Mouse (Mus musculus): ENCODE data around the gene Atp8a2. TPM values are rescaled to one million over a fixed set of nuclear protein-coding genes. Genes with fewer than 3 reads are reported as not detected.
A peak's percentile ranks its signal among the peaks of the same experiment; 100 is the strongest.

Atp8a2 gene
- polyA plus RNA-seq, 1 experiment from 2014 or later: 0.74 TPM

DNA sequence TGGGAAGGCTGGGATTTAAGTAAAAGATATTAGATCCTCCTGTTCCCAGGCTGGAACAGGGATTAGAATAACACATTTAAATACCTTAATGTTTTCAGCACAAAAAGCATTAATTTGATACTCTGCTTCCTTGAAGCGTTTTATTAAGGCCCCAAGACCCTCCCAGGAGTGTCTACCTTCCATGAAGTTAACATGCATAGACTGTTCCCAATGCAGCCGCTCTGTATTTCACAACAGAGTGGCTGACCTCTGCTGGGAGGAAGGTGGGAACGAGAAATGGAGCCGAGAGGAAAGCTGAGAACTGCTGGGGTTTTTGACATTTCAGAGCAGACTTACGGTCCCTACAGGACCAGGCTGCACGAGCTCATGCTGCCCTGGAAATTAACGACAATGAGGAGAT lies 328.6 kb downstream of the Atp8a2 start:
- 27% methylated on average over 7 of the region's 7 CpGs for WGBS
- H3K27me3 ChIP-seq (ENCODE audit: control insufficient read depth, insufficient read depth, low read length): no peaks in the 10 kb centered on the region
- H3K36me3 ChIP-seq (ENCODE audit: control insufficient read depth, insufficient read depth, low read length): no peaks in the 10 kb centered on the region
- no peak overlapping the region for H3K9ac ChIP-seq (ENCODE audit: low read depth, low read length)
- no peak overlapping the region for H3K4me2 ChIP-seq (replicated peaks; ENCODE audit: low read depth, low read length)
- 0 out of 2 replicates have a peak, but pooled peaks cover 3% of the 10 kb centered on the region for H3K9me3 ChIP-seq (ENCODE audit: control insufficient read depth, low read length)
- no peak overlapping the region; the same call in 1 of the 2 replicates for H3K27ac ChIP-seq (ENCODE audit: low read depth, low read length)
- ATAC-seq (ENCODE audit: low FRiP score, low TSS enrichment): 0 out of 2 replicates have a peak, but pooled peaks have one; percentile 43
- no peak overlapping the region for H3K4me3 ChIP-seq (ENCODE audit: low read length)
- peaks cover 4% of the 10 kb centered on the region; the same call in 1 of the 2 replicates for H3K4me1 ChIP-seq (ENCODE audit: control insufficient read depth, insufficient read depth, low read length)

DNA sequence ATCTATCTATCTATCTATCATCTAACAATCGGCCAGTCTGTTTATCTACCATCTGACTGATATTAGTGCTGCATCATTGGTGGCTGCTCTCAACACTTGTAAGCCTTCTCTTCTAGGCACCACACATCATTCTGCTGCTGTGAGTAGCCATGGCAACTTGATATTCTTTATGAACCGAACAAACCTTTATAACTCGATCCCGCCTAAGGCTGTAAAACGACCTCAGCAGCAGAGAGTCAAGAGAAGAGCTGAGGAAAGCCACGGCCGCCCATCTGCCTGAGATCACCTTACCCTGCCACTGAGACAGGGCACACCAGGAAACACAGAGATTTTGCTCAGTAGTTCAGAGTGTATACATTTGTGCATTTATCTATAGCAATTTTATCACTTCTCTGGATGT lies 329.2 kb downstream of the Atp8a2 start:
- H3K4me1 ChIP-seq (ENCODE audit: control insufficient read depth, insufficient read depth, low read length): peaks cover 4% of the 10 kb centered on the region; the same call in 1 of the 2 replicates
- no peak overlapping the region for H3K9ac ChIP-seq (ENCODE audit: low read depth, low read length)
- no peak overlapping the region for H3K4me3 ChIP-seq (ENCODE audit: low read length)
- WGBS: 39% methylated on average over 7 of the region's 7 CpGs
- no peaks in the 10 kb centered on the region for H3K36me3 ChIP-seq (ENCODE audit: control insufficient read depth, insufficient read depth, low read length)
- 0 out of 2 replicates have a peak, but pooled peaks cover 3% of the 10 kb centered on the region for H3K9me3 ChIP-seq (ENCODE audit: control insufficient read depth, low read length)
- H3K27me3 ChIP-seq (ENCODE audit: control insufficient read depth, insufficient read depth, low read length): no peaks in the 10 kb centered on the region
- ATAC-seq (ENCODE audit: low FRiP score, low TSS enrichment): no peak
- no peak overlapping the region; the same call in 1 of the 2 replicates for H3K27ac ChIP-seq (ENCODE audit: low read depth, low read length)
- no peak overlapping the region for H3K4me2 ChIP-seq (replicated peaks; ENCODE audit: low read depth, low read length)

DNA sequence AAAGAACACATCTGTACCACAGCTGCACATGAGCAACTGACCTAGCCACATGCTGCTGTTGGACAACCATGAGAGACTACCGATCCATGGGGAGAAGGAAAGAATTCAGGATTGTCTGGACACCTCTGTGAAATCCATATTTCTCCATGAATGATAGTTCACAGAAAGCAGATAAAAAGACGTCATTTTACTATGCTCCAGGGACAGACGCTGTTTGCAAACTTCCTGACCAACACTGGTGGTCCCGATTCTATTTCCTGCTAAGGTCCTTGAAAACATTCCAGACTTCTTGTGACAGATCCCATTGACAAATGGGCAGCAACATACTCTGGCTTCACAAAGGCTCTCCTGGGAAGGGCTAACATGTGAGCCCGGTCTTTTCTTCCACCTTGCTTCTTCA lies 331.0 kb downstream of the Atp8a2 start:
- Histone ChIP-seq H3K36me3 (ENCODE audit: control insufficient read depth, insufficient read depth, low read length) (no peaks in the 10 kb centered on the region), H3K4me2 (replicated peaks; ENCODE audit: low read depth, low read length) (no peak overlapping the region), H3K4me1 (ENCODE audit: control insufficient read depth, insufficient read depth, low read length) (peaks cover 4% of the 10 kb centered on the region; the same call in 1 of the 2 replicates), H3K27ac (ENCODE audit: low read depth, low read length) (no peak overlapping the region), H3K9ac (ENCODE audit: low read depth, low read length) (no peak overlapping the region), H3K4me3 (ENCODE audit: low read length) (no peak overlapping the region), H3K27me3 (ENCODE audit: control insufficient read depth, insufficient read depth, low read length) (no peaks in the 10 kb centered on the region), H3K9me3 (ENCODE audit: control insufficient read depth, low read length) (0 out of 2 replicates have a peak, but pooled peaks cover 3% of the 10 kb centered on the region)
- WGBS: 48% methylated on average over 5 of the region's 5 CpGs
- no peak for ATAC-seq (ENCODE audit: low FRiP score, low TSS enrichment)

DNA sequence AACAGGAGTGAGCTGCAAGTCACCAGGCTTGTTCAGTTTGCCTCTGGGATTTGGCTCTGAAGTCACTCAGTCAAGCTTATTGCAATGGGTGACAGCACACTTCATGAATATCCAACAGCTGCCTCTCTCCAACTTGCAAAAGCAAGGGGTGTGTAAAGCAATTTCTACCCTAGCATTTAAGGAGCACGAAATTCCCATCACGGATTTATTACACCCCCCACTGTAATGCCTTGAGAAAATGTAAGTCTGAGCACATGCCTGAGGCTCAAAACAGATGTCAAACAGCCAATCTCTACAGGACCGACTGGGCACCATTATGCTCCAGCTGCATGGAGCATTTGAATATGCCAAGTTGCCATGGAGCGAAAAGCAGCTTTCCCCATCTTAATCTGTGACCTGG lies 334.6 kb downstream of the Atp8a2 start:
- no peak for ATAC-seq (ENCODE audit: low FRiP score, low TSS enrichment)
- WGBS: 68% methylated on average over 4 of the region's 4 CpGs
- no peaks in the 10 kb centered on the region for H3K4me1 ChIP-seq (ENCODE audit: control insufficient read depth, insufficient read depth, low read length)

DNA sequence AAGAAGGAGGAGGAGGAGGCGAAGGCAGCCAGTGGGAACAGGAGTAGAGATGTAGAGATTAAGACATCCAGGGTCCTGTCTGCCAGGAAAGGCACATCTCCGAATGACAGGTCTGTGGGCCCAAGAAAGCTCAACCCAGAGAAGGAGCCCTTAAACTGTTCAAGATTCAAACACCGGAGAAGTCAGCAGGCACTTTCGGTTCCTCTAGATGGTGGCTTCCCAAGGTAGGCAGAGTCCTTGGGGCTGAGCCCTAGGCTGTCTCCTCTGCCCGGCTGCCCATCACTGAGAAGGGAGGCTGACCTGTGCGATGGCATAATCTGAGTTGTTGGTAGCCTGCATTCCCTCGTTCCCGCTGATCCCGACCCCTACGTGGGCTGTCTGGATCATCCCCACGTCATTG lies 337.1 kb downstream of the Atp8a2 start:
- 91% methylated on average over 11 of the region's 11 CpGs for WGBS
- Histone ChIP-seq H3K9me3 (ENCODE audit: control insufficient read depth, low read length) (peaks cover 3% of the 10 kb centered on the region; the same call in 1 of the 2 replicates), H3K4me2 (replicated peaks; ENCODE audit: low read depth, low read length) (no peak overlapping the region), H3K4me3 (ENCODE audit: low read length) (no peak overlapping the region), H3K27ac (ENCODE audit: low read depth, low read length) (no peak overlapping the region), H3K36me3 (ENCODE audit: control insufficient read depth, insufficient read depth, low read length) (no peaks in the 10 kb centered on the region), H3K9ac (ENCODE audit: low read depth, low read length) (no peak overlapping the region), H3K27me3 (ENCODE audit: control insufficient read depth, insufficient read depth, low read length) (no peaks in the 10 kb centered on the region), H3K4me1 (ENCODE audit: control insufficient read depth, insufficient read depth, low read length) (no peaks in the 10 kb centered on the region)
- no peak for ATAC-seq (ENCODE audit: low FRiP score, low TSS enrichment)

More for the DNA sequence above, 334.6 kb downstream of the Atp8a2 start:
- Histone ChIP-seq H3K27ac (ENCODE audit: low read depth, low read length) (no peak overlapping the region), H3K4me2 (replicated peaks; ENCODE audit: low read depth, low read length) (no peak overlapping the region), H3K36me3 (ENCODE audit: control insufficient read depth, insufficient read depth, low read length) (no peaks in the 10 kb centered on the region), H3K27me3 (ENCODE audit: control insufficient read depth, insufficient read depth, low read length) (no peaks in the 10 kb centered on the region), H3K9me3 (ENCODE audit: control insufficient read depth, low read length) (0 out of 2 replicates have a peak, but pooled peaks cover 3% of the 10 kb centered on the region), H3K4me3 (ENCODE audit: low read length) (no peak overlapping the region), H3K9ac (ENCODE audit: low read depth, low read length) (no peak overlapping the region)

DNA sequence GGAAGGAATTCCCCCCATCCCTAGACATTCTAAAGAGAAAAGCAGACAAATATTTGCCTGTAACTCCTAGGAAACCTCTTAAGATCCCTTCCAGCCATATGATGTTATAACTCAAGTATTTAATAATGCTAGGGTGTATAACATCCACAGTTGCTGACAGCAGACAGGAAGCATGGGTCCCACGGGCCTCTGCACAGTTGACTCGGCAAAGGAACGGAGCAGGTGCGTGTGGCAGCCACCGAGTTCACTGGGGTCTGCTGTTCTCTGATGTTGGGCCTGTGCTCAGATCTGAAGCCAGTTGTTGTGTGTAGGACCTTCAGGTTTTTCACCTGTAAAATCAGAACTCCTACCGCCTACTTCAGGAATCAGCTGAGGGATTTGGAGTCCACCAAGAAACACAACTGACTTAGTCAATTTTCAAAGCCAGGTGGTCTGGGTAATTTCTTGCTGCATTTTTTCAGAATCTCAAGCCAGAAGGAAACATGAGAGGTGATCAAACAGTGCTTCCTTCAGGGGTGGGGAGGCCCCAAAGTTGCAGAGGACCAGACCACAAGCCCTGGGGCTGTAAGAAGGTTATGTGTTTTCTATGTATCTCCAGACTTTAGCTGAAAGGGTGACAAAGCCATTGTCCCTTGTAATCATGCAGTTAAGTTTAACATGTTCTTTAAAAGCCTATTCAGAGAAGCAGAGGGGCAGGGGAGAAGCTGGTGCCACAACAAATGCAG lies 338.3 kb downstream of the Atp8a2 start:
- Histone ChIP-seq H3K9ac (ENCODE audit: low read depth, low read length) (no peak overlapping the region), H3K9me3 (ENCODE audit: control insufficient read depth, low read length) (no peaks in the 10 kb centered on the region; the same call in 1 of the 2 replicates), H3K4me1 (ENCODE audit: control insufficient read depth, insufficient read depth, low read length) (no peaks in the 10 kb centered on the region), H3K36me3 (ENCODE audit: control insufficient read depth, insufficient read depth, low read length) (no peaks in the 10 kb centered on the region), H3K4me2 (replicated peaks; ENCODE audit: low read depth, low read length) (no peak overlapping the region), H3K4me3 (ENCODE audit: low read length) (no peak overlapping the region), H3K27me3 (ENCODE audit: control insufficient read depth, insufficient read depth, low read length) (no peaks in the 10 kb centered on the region), H3K27ac (ENCODE audit: low read depth, low read length) (no peak overlapping the region)
- no peak for ATAC-seq (ENCODE audit: low FRiP score, low TSS enrichment)
- 70% methylated on average over 6 of the region's 6 CpGs for WGBS

DNA sequence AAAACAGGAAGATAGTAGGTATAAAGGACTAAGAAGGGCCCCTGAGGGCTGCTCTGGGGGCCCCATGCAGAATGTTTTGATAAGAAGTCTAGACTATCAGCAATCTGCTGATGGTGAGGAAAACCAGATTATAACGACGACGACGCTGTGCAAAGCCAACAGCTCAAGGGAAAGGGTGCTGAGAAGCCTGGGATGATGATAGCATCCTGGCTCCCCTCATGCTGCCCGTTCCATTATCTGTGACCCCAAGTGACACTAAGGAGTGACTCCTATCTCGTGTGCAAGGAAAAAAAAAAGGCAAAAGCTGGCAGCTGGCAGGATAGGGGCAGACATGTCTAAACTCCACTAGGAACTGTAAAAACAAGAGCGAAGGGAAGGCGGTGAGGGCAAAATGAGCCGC lies 343.8 kb downstream of the Atp8a2 start:
- H3K4me1 ChIP-seq (ENCODE audit: control insufficient read depth, insufficient read depth, low read length): no peaks in the 10 kb centered on the region
- no peak for ATAC-seq (ENCODE audit: low FRiP score, low TSS enrichment)
- no peaks in the 10 kb centered on the region; the same call in 1 of the 2 replicates for H3K9me3 ChIP-seq (ENCODE audit: control insufficient read depth, low read length)
- no peaks in the 10 kb centered on the region for H3K36me3 ChIP-seq (ENCODE audit: control insufficient read depth, insufficient read depth, low read length)
- H3K9ac ChIP-seq (ENCODE audit: low read depth, low read length): no peak overlapping the region
- no peaks in the 10 kb centered on the region for H3K27me3 ChIP-seq (ENCODE audit: control insufficient read depth, insufficient read depth, low read length)
- WGBS: 59% methylated on average over 9 of the region's 9 CpGs
- H3K4me3 ChIP-seq (ENCODE audit: low read length): no peak overlapping the region
- no peak overlapping the region for H3K27ac ChIP-seq (ENCODE audit: low read depth, low read length)
- H3K4me2 ChIP-seq (replicated peaks; ENCODE audit: low read depth, low read length): no peak overlapping the region

DNA sequence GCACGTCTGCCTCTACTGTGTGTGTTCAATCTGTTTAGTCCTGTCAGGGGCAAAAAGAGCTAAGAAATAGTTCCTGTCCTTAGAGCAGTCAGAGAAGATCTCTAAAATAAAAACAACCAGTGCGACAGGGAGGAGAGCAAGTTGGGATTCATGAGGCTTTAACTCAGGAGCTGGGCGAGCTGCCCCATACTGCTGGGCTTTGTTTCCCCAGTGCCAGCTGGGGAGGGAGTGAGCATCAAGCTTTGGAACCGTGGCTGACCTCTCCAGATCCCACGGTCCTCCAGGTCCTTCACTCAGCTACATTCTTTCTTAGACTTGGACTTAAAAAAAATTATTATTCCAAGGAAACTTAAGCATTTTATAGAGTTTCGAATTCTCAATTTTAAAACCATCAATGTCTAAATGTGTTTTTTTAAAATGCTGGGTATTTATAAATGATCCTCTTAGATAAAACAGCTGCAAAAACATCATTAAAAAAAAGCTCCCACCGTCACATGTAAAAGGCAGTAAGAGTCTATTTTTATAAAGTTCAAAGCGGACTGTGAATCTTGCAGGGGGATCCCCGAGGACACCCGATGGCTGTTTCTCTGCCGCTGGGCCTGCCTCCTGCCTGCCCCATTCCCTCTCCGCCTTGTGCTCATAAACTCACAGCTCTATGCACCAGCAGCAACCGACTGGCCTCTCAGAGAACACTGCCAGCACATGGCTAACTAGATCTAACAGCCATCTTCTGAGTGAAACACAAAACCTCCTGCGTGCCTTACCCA lies 350.2 kb downstream of the Atp8a2 start:
- H3K9ac ChIP-seq (ENCODE audit: low read depth, low read length): no peak overlapping the region
- H3K9me3 ChIP-seq (ENCODE audit: control insufficient read depth, low read length): no peaks in the 10 kb centered on the region
- no peak overlapping the region for H3K4me3 ChIP-seq (ENCODE audit: low read length)
- 0 out of 2 replicates have a peak, but pooled peaks cover 4% of the 10 kb centered on the region for H3K4me1 ChIP-seq (ENCODE audit: control insufficient read depth, insufficient read depth, low read length)
- H3K27me3 ChIP-seq (ENCODE audit: control insufficient read depth, insufficient read depth, low read length): no peaks in the 10 kb centered on the region
- ATAC-seq (ENCODE audit: low FRiP score, low TSS enrichment): peak; percentile 79
- no peak overlapping the region for H3K4me2 ChIP-seq (replicated peaks; ENCODE audit: low read depth, low read length)
- no peak overlapping the region for H3K27ac ChIP-seq (ENCODE audit: low read depth, low read length)
- no peaks in the 10 kb centered on the region for H3K36me3 ChIP-seq (ENCODE audit: control insufficient read depth, insufficient read depth, low read length)
- WGBS: 19% methylated on average over 14 of the region's 14 CpGs
